Mouse (Mus musculus) layer of hippocampus, adult 9-10 months (tissue): ENCODE measurements around the gene Brip1.
"Not testable (repeated sequence)": the region's sequence is repeated elsewhere in the genome, so short reads cannot be mapped to it uniquely, and the experiment has no call there.

Experiments
- DNase-seq: peaks from one replicate; pipeline ENCODE4 v3.0.0; 2022; ENCODE audit warnings: low spot score

Gene Brip1

DNA sequence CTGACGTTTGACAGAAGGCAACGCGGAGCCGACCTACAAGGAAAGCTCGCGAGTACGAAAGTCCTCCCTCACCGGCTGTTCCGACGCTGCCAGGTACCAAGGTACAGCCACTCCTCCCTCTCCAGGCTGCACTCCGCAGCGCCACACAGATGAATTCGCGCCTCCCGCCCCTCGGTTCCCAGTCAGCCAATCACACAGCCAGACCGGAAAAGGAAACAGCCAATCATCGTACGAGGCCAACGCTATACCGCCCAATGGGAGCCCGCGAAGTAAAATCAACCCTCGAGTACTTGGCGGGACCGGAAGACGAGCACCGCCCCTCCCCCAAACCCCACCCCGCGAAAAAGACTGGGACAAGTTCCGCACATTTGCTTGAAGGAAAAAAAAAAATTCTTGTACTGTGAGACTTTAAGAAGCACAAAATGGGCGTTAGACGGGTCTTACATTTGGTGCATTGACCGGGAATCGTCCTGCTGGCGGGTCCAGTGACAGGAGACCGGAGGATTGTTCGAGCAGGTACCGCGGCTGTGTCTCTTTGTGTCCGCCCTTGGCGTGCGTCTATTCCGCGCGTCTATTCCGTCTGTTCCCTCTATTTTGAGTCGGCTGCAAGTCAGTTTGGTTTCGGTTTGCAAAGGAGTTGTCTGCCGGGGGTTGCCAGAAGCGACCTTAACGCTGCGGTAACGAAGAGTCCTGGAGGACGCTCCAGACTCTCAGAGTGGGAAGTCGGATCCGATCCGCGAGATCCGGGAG, at the start of gene Brip1:
Gene Brip1 (minus strand): TSS at position 157 of the 750 bp plus-strand sequence.
- peak; percentile 79 for DNase-seq

GRCm38 (mm10) chr11:86232446-86232845, 31.5 kb upstream of the Brip1 start:
- no peak for DNase-seq

- no peak for DNase-seq
Measured at GRCm38 (mm10) chr11:86231781-86232350, 30.9 kb upstream of the Brip1 start.

GRCm38 (mm10) chr11:86226646-86227180, 25.7 kb upstream of the Brip1 start:
- DNase-seq, result no peak

GRCm38 (mm10) chr11:86225761-86226160, 24.8 kb upstream of the Brip1 start:
- no peak for DNase-seq

DNA sequence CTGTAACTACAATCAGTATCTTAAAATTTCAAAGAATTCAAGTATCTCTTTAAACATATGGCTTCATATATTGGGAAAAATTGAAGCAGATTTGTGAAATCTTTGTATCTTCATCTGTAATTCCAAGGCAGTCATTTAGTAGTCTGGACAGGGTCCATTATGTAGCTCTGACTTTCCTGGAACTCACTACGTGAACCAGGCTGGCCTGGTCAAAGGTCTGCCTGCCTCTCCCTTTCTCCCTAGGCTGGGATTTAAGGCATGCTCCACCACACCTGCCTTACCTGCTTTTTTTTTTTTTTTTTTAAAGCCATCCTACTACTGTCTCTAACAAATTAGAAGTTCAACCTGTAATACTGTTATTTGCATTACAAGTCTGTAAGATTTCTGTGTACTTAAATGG, 10.8 kb upstream of the Brip1 start:
- no peak for DNase-seq

DNA sequence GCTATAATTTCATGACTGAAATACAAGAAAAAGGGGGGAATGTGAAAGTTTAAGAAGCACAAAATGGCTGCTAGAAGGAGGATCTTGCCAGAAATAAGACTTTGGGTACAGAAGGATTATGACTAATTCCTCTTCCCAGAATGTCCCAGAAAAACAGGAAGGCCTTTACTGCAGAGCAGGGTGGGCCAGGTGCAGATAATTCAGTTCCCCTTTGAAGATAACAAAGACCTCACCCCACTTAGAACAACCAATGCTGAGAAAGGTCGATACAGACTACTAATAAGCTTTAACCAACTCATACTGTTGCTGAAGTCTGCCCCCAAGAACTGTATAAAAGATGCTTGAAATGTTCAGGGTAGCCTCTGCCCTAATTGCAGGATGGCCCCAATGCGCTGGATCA, 8.1 kb upstream of the Brip1 start:
- no peak for DNase-seq

- DNase-seq, result no peak
Measured at GRCm38 (mm10) chr11:86205876-86206275, 4.9 kb upstream of the Brip1 start.

DNA sequence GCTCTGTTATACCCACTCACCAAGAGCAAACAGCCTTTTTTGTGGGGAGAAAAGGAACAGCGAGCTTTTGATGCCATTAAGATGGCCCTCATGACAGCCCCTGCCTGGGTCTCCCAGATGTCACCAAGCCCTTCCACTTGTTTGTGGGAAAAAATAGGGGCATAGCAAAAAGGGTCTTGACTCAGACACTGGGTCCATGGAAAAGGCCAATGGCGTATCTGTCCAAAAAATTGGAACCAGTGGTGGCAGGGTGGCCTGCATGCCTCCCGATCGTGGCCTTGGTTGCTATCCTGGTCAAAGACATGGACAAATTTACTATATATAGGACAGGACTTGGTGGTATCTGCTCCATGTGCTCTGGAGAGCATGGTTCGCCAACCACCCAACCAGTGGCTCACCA, 4.0 kb upstream of the Brip1 start:
- DNase-seq, result no peak

DNA sequence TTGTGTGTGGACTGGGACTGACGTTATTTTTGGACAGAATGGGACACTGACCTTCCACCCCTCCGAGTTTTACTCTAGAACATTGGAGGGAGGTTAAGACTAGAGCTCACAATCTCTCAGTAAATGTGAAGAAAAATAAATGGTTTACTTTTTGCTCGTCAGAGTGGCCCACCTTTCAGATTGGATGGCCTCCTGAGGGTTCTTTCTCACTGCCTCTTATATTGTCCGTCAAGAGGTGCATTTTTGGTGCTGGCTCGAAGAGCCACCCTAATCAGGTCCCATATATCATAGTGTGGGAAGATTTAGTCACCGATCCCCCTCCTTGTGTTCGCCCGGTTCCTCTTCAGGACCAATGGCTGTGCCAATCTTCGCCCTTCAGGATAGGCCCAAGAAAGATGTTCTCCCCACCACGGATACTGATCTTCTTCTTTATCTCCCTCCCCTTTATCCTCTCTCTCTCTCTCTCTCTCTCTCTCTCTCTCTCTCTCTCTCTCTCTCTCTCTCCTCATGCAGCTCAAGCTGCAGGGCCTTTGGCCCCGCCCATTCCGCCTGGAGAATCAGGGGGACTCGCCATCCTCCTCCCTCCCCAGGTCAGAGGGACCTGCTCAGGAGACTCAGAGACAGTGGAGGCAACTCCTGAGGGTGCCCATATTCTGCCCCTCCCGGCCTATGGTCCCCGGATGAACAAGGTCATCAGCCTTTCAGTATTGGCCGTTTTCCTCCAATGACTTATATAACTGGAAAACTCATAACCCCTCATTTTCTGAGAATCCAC, 1.1 kb upstream of the Brip1 start:
- DNase-seq, result no peak

- no peak for DNase-seq
Measured at GRCm38 (mm10) chr11:86200460-86201021, 452 bp downstream of the Brip1 start.

DNA sequence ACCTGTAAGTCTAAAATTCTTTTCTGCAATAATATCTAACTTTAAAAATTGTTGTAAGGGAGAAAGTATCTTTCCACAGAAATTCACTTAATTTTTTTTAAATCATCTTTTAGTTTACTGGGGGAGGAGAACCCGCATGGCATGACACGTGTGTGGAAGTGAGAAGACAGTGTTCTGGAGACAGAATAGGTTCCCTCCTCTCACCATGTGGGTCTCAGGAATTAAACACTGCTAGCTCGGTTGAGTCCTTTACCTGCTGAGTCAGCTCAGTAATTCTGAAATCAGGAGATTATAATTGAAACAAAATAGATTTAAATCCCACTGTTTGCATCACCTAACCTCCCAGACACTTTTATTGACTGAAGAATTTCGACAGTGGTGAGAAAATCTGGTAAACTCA, 1.3 kb downstream of the Brip1 start:
- no peak for DNase-seq

DNA sequence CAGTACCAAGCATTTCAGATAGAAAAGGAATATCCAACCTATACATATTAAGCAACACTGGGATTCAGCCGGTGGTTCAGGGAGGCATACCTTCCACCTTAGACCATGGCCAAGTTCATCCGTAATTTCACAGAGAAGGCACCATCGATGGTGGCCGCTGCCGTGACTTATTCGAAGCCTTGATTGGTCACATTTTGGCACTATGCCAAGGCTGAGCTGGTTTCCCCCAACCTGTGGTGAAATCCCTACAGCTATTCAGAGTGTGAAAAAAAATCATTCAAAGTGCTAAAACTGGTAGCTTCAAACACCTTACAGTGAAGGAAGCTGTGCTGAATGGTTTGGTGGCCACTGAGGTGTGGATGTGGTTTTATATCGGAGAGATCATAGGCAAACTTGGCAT, 15.8 kb downstream of the Brip1 start:
- not testable (repeated sequence) for DNase-seq

GRCm38 (mm10) chr11:86175833-86176232, 25.2 kb downstream of the Brip1 start:
- no peak for DNase-seq

GRCm38 (mm10) chr11:86174173-86174572, 26.8 kb downstream of the Brip1 start:
- DNase-seq, result peak; percentile 18

DNA sequence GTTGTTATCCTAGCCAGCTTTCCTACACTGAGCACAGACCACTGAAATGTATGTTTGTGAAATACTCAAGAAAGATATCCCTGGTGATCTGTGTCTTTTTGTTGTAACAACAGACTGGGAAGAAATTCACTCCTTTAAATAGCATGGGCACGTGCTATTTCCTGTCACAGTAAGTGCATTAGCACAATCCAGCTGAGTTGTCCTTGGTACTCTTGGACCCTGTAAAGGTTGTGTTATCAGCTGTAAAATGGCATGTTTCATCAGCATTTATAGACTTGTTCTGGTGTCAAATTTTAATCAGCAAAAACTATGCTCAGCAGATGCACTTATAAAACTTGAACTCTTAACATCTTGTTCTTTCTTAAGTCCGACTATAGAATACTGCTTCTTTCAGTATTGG, 30.2 kb downstream of the Brip1 start:
- DNase-seq, result no peak

DNA sequence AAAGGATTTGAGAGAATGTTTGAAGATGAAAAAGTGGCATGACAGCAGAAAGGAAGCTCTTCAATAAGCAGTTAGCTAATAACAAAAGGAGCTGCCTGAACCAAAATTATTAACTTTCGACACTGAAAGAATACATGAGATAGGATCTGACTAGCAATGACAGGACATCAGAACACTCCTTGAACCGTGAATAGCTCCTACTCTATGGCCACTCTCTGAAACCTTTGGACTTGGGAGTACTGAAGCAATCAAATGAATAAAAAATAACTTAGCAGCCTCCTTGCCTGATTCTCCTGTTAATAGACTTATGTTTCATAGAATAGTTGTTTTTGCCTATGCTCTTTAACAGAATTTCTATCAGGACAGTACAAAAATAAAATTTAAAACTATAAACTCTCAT, 40.7 kb downstream of the Brip1 start:
- no peak for DNase-seq

GRCm38 (mm10) chr11:86158950-86159349, 42.0 kb downstream of the Brip1 start:
- no peak for DNase-seq

GRCm38 (mm10) chr11:86155638-86156037, 45.4 kb downstream of the Brip1 start:
- no peak for DNase-seq

DNA sequence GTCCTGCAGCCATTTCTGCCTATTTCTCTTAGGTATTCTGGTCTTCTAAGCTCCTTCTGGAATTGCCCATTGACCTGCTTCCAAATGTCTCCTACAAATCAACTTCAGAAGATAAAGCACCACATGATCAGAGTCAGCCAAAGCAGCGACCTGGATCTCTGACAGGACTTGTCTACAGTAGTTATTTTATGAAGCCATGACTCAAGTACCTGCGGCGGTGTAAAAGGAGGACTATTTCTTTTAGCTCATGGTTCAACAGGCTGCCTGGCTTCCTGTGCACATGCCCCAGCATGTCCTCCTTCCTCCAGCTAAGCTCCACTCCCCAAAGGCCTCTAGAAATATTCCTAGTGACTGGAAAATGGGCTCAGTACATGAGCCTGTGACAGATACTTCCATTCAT, 69.7 kb downstream of the Brip1 start:
- no peak for DNase-seq

DNA sequence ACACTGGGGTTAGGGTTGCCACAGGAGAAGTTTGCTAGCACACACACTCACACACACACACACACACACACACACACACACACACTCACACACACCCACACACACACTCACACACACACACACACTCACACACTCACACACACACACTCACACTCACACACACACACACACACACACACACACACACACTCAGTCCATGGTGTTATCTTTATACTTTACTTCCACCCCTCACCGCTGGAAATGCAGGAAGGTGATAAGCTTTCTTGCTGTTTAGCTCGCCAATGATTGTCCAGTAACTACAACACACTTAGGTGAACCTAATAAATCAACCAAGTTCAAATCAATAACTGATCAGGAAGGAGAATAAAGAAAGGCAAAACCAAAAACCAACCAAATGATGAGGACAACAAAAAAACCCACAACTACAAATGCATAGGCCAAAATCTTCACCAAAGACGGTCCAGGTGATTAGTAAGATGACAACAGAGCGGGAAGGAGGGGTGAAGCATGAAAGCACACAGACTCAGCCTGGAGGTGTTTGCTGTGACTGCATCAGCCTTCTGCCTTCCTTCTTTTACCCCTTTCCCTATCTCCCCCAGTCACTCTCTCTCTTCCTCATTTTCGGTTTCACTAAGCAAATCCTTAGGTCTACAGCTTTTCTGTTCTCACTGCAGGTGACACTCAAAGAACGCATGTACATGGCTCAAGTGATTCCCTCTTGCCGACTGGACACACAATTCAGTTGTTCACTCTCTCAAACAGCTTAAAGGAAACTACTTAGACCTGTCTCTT, 83.7 kb downstream of the Brip1 start:
- DNase-seq, result no peak

GRCm38 (mm10) chr11:86115955-86116354, 85.0 kb downstream of the Brip1 start:
- DNase-seq, result no peak
